Mouse (Mus musculus): ENCODE results near the gene Ripor2. TPM values are rescaled to one million over a fixed set of nuclear protein-coding genes. Genes with fewer than 3 reads are reported as not detected.

The Ripor2 gene
- polyA plus RNA-seq, 1 experiment from 2014 or later, result 6.3 TPM

DNA sequence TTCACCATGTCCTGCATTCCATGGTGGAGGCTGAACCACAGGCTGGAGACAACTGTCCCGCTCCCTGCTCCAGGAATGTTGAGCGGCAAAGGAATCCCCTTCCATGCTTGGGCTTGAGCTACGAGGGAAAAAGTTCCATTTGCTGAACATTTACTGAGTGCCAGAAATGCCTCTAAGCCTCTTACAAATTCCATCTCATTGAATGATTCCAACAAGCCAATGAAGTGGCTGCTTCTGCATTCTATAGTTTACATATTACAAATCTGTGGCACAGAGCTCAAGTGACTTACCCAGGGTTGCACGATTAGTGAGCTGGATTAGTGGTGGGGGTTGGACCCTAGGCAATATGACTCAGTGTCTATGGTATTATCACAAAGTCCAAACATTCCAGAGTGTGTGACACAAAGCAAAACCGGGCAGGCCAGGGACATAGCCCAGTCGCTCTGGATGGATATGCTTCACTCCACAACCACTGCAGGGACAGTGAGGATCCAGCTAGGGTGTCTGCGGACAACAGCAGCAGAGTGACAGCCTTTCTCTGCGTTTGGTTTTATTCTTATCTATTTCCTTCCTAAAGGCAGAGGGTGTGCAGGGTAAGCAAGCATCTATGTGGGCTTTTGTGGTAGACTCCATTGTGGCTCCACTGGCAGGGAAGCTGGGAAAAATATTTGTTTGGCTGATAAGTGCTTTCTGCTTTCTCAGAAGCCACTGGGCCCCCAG is 16.6 kb upstream of the Ripor2 start:
- Histone ChIP-seq H3K4me2 (replicated peaks) (no peak overlapping the region), H3K36me3 (no peaks in the 10 kb centered on the region)
- 27% methylated on average over 8 of the region's 8 CpGs for WGBS

DNA sequence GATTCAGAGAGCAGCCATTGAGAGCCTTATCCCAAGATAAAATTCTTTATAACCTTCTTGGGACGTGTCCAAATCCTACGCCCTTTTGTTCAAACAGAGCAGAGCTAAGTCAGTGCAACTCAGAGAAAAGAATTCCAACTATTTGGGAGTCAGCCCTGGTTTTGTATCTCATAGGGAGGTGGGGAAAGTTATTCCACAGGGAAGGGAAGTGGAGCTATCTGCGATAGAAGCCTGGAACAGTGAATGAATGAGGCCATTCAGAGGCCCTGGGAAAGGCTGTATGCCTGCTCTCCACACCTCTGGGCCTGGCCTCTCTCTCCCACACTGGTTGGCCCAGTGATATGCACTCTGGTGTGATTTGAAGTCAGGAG is 16.1 kb upstream of the Ripor2 start:
- Histone ChIP-seq H3K36me3 (no peaks in the 10 kb centered on the region), H3K27me3 (no peaks in the 10 kb centered on the region), H3K4me1 (peaks cover 19% of the 10 kb centered on the region), H3K27ac (replicated peaks) (peak overlapping the region; percentile 86), H3K9ac (no peak overlapping the region), H3K4me2 (replicated peaks) (no peak overlapping the region), H3K9me3 (replicated peaks) (no peaks in the 10 kb centered on the region), H3K4me3 (replicated peaks) (no peak overlapping the region)
- 19% methylated on average over 3 of the region's 3 CpGs for WGBS
- ATAC-seq (ENCODE audit: insufficient number of reproducible peaks, low FRiP score, low TSS enrichment, low read depth), result peak; percentile 63; the same call in 1 of the 2 replicates

More for the DNA sequence above, 16.6 kb upstream of the Ripor2 start:
- Histone ChIP-seq H3K27ac (replicated peaks) (peak overlapping the region; percentile 86), H3K4me1 (peaks cover 19% of the 10 kb centered on the region), H3K4me3 (replicated peaks) (no peak overlapping the region), H3K27me3 (no peaks in the 10 kb centered on the region), H3K9ac (no peak overlapping the region), H3K9me3 (replicated peaks) (no peaks in the 10 kb centered on the region)
- peak; percentile 74 for ATAC-seq (ENCODE audit: insufficient number of reproducible peaks, low FRiP score, low TSS enrichment, low read depth)

DNA sequence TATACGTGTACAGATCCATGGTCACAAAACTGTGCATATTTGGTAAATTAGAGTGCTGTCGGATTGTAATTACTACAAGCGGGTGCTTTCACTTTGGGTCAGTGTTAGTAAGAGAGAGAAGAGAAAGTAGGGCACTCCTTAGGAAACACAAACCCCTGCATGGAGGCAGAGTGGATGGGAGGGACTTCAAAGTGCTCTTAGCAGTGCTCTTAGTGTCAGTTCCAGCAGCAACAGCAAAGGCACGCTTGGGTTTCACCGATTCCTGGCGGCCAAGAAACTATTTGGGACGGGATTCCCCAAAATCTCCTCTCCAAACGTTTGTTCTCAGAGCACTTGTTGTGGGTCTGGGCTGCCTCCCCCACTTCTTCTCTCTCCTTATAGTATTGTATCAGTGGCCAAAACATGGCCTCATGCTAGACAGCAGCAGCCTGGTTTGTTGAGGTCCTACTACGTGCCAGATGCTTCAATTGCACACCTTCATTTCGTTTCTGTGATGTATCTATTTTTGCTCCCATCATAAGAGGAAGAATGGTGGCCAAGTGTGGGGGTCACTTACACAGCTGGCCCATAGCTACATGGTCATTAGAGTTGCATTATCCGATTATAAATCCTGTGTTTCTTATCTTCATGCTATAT is 14.7 kb upstream of the Ripor2 start:
- ATAC-seq (ENCODE audit: insufficient number of reproducible peaks, low FRiP score, low TSS enrichment, low read depth), result no peak
- Histone ChIP-seq H3K27ac (replicated peaks) (no peak overlapping the region), H3K4me2 (replicated peaks) (no peak overlapping the region), H3K4me3 (replicated peaks) (no peak overlapping the region), H3K27me3 (no peaks in the 10 kb centered on the region), H3K9me3 (replicated peaks) (no peaks in the 10 kb centered on the region), H3K4me1 (peaks cover 19% of the 10 kb centered on the region), H3K9ac (no peak overlapping the region), H3K36me3 (no peaks in the 10 kb centered on the region)
- 82% methylated on average over 11 of the region's 11 CpGs for WGBS

DNA sequence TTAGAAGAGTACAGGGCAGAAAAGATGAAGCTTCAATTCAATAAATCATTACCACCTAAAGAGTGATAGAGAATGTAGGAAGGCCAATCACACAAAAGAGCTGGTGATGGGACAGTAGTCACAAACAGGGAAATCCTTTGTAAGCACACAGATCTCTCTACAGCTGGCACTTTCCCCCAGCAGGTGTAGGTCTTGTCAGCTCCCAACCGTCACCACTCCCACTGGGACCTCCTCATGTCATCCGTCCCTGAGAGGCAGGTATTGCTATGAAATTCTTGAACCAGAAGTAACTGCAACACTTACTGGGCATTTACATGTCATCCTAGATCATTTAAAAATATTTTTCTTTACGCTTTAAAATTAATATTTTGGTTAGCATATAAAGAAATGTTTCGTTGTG is 12.9 kb upstream of the Ripor2 start:
- no peaks in the 10 kb centered on the region for H3K36me3 ChIP-seq
- no peak overlapping the region for H3K9ac ChIP-seq
- no peak overlapping the region for H3K4me2 ChIP-seq (replicated peaks)
- no peaks in the 10 kb centered on the region for H3K9me3 ChIP-seq (replicated peaks)
- H3K27ac ChIP-seq (replicated peaks), result no peak overlapping the region
- no peaks in the 10 kb centered on the region for H3K27me3 ChIP-seq
- H3K4me1 ChIP-seq, result peaks cover 19% of the 10 kb centered on the region
- H3K4me3 ChIP-seq (replicated peaks), result no peak overlapping the region
- no peak for ATAC-seq (ENCODE audit: insufficient number of reproducible peaks, low FRiP score, low TSS enrichment, low read depth)
- 84% methylated on average over 4 of the region's 4 CpGs for WGBS

DNA sequence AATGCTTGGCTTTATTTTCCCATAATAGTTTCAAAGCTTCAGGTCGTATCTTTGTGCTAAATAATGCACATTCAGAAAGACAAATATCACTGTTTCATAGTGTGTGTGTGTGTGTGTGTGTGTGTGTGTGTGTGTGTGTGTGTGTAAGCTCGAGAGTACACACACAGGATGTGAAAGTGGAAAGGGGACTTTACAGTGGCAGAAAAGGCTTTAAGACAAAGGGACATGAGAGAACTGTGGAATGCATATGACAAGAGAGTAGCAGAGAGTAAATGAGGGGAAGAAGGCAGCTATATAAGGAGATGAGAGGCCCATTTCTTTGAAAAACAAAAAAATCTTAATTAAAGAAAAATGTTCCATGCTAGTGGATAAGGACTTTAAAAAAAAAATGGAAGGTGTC is 11.3 kb upstream of the Ripor2 start:
- H3K27me3 ChIP-seq, result no peaks in the 10 kb centered on the region

DNA sequence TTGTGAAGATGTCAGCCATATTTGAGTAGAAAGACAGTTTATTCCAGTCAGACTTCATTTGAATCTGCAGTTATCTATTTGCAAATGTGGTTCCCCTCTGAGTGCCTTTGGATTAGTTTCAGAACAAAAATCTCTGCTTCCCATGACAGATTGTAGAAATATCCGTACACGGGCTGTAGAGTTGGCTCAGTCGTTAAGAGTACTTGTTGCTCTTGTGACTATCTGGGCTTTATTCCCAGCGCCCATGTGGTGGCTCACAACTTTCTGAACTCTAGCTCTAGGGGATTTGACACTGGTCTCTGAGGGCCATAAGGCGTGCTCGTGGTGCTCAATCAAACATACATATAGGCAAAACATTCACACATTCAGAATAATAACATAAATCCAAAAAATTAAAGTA is 10.1 kb upstream of the Ripor2 start:
- no peaks in the 10 kb centered on the region for H3K9me3 ChIP-seq (replicated peaks)
- H3K4me1 ChIP-seq, result peaks cover 10% of the 10 kb centered on the region; the same call in 1 of the 2 replicates
- H3K36me3 ChIP-seq, result no peaks in the 10 kb centered on the region
- H3K9ac ChIP-seq, result no peak overlapping the region
- no peak overlapping the region for H3K4me3 ChIP-seq (replicated peaks)
- no peak overlapping the region for H3K4me2 ChIP-seq (replicated peaks)
- H3K27ac ChIP-seq (replicated peaks), result no peak overlapping the region
- H3K27me3 ChIP-seq, result no peaks in the 10 kb centered on the region
- ATAC-seq (ENCODE audit: insufficient number of reproducible peaks, low FRiP score, low TSS enrichment, low read depth), result no peak
- 71% methylated on average over 6 of the region's 6 CpGs for WGBS

More for the DNA sequence above, 11.3 kb upstream of the Ripor2 start:
- Histone ChIP-seq H3K9ac (no peak overlapping the region), H3K36me3 (no peaks in the 10 kb centered on the region), H3K4me1 (peaks cover 8% of the 10 kb centered on the region), H3K9me3 (replicated peaks) (no peaks in the 10 kb centered on the region), H3K4me3 (replicated peaks) (no peak overlapping the region), H3K27ac (replicated peaks) (no peak overlapping the region), H3K4me2 (replicated peaks) (no peak overlapping the region)
- 55% methylated on average over 2 of the region's 2 CpGs for WGBS
- ATAC-seq (ENCODE audit: insufficient number of reproducible peaks, low FRiP score, low TSS enrichment, low read depth), result no peak

DNA sequence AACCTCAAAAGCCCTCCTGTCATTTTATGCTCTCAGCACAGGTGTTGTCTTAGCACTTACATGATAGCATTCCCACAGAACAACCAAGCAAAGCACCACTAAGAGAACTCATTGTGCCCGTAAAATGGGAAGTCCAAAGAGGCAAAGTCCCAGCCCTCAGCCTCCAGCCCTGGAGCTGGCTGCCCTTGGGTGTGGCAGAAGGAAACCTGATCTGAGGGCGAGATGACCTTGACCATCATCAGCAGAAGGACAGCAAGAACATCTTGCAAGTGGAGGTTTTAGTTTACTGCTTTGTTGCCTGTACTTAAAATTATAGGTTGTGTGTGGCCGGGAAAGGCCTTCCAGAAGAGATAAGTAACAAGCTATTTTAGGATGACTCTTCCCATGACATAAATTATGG is 6.9 kb upstream of the Ripor2 start:
- Histone ChIP-seq H3K27ac (replicated peaks) (no peak overlapping the region), H3K4me1 (peaks cover 10% of the 10 kb centered on the region; the same call in 1 of the 2 replicates)
- 84% methylated on average over 3 of the region's 3 CpGs for WGBS

DNA sequence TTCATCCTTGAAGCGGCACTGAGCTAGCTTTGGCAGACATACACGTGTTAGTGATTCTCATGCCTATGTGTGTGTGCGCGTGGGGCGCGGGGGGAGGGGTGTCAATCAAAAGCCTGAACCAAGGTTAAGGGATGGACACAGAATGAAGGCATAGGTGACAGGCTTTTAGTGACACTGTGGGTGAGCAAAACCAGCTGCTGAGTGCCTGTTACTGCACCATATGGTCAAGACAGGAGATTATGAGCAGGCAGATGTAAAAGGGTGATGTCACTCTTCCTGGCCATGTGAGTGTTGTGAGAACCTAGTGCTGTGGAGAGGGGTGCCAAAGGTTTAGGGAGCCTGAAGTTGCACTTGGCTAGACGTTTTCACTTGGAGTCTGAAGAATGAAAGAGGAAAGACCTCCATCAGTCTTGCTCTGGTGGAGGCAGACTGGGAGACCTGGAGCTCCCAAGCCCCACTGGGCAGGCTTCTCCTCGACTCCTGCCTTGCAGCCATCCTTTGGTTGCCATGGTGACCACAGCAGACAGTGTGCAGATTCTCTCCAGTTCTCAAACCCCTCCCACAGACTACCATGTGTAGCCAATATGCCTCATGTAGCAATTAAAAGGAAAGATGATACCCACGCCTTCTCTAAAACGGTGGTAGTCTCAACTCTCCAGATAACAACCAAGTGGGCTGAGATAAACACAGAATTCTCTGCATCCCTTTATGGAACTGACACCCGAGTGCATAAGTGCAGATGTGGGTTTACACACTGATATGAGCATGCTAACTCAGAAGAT is 5.5 kb upstream of the Ripor2 start:
- peak; percentile 78 for ATAC-seq (ENCODE audit: insufficient number of reproducible peaks, low FRiP score, low TSS enrichment, low read depth)
- Histone ChIP-seq H3K4me1 (peaks cover 10% of the 10 kb centered on the region; the same call in 1 of the 2 replicates), H3K9me3 (replicated peaks) (no peaks in the 10 kb centered on the region), H3K27me3 (no peaks in the 10 kb centered on the region), H3K36me3 (no peaks in the 10 kb centered on the region), H3K9ac (no peak overlapping the region), H3K4me3 (replicated peaks) (no peak overlapping the region), H3K27ac (replicated peaks) (0 out of 2 replicates have a peak overlapping the region, but pooled peaks have one; percentile 34), H3K4me2 (replicated peaks) (no peak overlapping the region)
- WGBS, result 29% methylated on average over 11 of the region's 11 CpGs

More for the DNA sequence above, 6.9 kb upstream of the Ripor2 start:
- no peaks in the 10 kb centered on the region for H3K27me3 ChIP-seq
- H3K9ac ChIP-seq, result no peak overlapping the region
- H3K36me3 ChIP-seq, result no peaks in the 10 kb centered on the region
- no peak overlapping the region for H3K4me3 ChIP-seq (replicated peaks)
- H3K9me3 ChIP-seq (replicated peaks), result no peaks in the 10 kb centered on the region
- no peak overlapping the region for H3K4me2 ChIP-seq (replicated peaks)
- no peak for ATAC-seq (ENCODE audit: insufficient number of reproducible peaks, low FRiP score, low TSS enrichment, low read depth)

GRCm38 (mm10) chr13:24578317-24578716 is 3.7 kb upstream of the Ripor2 start:
- Histone ChIP-seq H3K4me2 (replicated peaks) (no peak overlapping the region), H3K36me3 (no peaks in the 10 kb centered on the region), H3K4me3 (replicated peaks) (no peak overlapping the region), H3K9me3 (replicated peaks) (no peaks in the 10 kb centered on the region), H3K27ac (replicated peaks) (no peak overlapping the region), H3K27me3 (no peaks in the 10 kb centered on the region), H3K4me1 (peaks cover 10% of the 10 kb centered on the region; the same call in 1 of the 2 replicates), H3K9ac (no peak overlapping the region)
- ATAC-seq (ENCODE audit: insufficient number of reproducible peaks, low FRiP score, low TSS enrichment, low read depth), result no peak

GRCm38 (mm10) chr13:24580759-24581158 is 1.2 kb upstream of the Ripor2 start:
- 85% methylated on average over 8 of the region's 8 CpGs for WGBS
- Histone ChIP-seq H3K27me3 (no peaks in the 10 kb centered on the region), H3K9me3 (replicated peaks) (no peaks in the 10 kb centered on the region), H3K4me1 (peaks cover 10% of the 10 kb centered on the region; the same call in 1 of the 2 replicates), H3K9ac (no peak overlapping the region), H3K4me3 (replicated peaks) (no peak overlapping the region), H3K27ac (replicated peaks) (no peak overlapping the region), H3K36me3 (no peaks in the 10 kb centered on the region), H3K4me2 (replicated peaks) (no peak overlapping the region)
- ATAC-seq (ENCODE audit: insufficient number of reproducible peaks, low FRiP score, low TSS enrichment, low read depth), result no peak

DNA sequence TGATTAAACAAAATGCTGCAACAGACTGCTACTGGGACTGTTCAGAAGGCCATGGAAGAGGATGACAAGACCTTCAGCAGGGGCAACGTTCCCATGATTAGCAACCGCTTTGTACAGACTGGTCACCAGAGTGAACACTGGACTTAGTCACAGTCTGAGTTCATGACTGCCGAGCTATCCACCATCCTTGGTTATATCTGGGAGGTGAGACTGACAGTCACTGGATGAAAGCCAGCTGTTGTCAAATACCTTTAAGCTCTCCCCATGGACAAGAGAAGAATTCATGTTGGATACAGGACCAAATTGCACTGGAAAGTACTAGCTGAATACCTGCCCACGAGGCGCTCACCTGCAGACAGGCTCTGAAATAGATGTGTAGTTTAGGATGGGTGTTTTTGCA is 2.4 kb downstream of the Ripor2 start:
- H3K27ac ChIP-seq (replicated peaks), result no peak overlapping the region
- no peak overlapping the region for H3K9ac ChIP-seq
- no peaks in the 10 kb centered on the region for H3K4me1 ChIP-seq
- ATAC-seq (ENCODE audit: insufficient number of reproducible peaks, low FRiP score, low TSS enrichment, low read depth), result no peak
- H3K27me3 ChIP-seq, result no peaks in the 10 kb centered on the region
- WGBS, result 83% methylated on average over 5 of the region's 5 CpGs
- H3K4me3 ChIP-seq (replicated peaks), result no peak overlapping the region
- H3K4me2 ChIP-seq (replicated peaks), result no peak overlapping the region
- no peaks in the 10 kb centered on the region for H3K36me3 ChIP-seq
- no peaks in the 10 kb centered on the region for H3K9me3 ChIP-seq (replicated peaks)

Data from embryonic facial prominence, embryonic 15.5 days (tissue).